Mouse (Mus musculus) G1E-ER4 (cell line): ENCODE results near the gene Bhlha15. TPM values are rescaled to one million over a fixed set of nuclear protein-coding genes. Genes with fewer than 3 reads are reported as not detected.

Source experiments
- GATA1 ChIP-seq: IDR thresholded peaks from one replicate; pipeline ENCODE4 v1.8.0; 2012; ENCODE audit warnings: low read length, inconsistent platforms
- polyA plus RNA-seq: library from polyadenylated mRNA; stranded (reverse); fragments of >175 nt; gene quantifications from 2 replicates; pipeline ENCODE4 v1.2.3, GENCODE M21; 2012

Bhlha15 gene
- polyA plus RNA-seq, 1 experiment: 0.55 TPM

DNA sequence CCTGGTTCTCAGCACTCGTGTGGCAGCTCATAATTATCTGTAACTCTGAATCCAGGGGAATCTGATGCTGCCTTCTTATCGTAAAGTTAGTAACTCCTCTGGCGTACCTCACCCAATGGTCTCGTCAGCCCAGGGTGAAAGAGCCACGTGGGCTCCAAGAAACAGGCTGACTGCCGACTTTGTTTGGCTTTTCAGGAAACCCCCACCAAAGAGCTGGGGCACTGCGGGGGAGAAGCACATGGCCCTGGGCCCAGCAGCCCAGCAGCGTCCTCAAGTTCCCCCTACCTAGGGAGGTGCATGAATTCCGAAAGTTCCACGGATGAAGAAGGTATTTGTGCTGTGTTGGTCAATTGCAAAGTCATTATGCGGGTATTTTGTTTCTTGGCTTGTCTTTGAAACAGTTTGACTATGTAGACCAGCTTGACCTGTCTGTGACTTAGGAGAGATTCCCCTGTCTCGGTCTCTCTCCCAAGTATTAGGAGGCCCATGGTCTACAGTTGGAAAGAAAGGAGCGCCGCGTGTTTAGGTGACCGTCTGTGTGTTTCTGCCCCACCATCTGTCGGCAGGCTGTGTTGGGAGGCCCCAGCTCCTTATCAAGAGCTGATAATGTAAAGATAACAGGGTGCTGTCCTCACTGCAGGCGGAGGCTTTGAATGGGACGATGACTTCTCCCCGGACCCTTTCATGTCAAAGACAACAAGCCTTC, 7.4 kb upstream of the Bhlha15 start:
- no peak for TF ChIP-seq GATA1

DNA sequence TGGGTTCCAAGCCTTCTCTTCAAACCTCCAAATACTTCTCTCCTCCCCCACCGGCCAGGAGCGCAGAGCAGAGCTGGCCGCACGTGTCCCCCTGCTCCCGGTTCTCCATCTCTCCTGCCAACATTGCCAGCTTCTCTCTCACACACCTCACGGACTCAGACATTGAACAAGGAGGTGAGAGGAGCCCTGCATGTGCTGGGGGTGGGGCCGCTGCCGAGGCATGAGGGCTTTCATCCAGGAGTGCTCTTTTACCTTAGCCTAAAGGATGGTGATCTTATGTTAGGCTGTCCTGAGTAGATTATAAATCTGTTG, 6.9 kb upstream of the Bhlha15 start:
- TF ChIP-seq GATA1: no peak

DNA sequence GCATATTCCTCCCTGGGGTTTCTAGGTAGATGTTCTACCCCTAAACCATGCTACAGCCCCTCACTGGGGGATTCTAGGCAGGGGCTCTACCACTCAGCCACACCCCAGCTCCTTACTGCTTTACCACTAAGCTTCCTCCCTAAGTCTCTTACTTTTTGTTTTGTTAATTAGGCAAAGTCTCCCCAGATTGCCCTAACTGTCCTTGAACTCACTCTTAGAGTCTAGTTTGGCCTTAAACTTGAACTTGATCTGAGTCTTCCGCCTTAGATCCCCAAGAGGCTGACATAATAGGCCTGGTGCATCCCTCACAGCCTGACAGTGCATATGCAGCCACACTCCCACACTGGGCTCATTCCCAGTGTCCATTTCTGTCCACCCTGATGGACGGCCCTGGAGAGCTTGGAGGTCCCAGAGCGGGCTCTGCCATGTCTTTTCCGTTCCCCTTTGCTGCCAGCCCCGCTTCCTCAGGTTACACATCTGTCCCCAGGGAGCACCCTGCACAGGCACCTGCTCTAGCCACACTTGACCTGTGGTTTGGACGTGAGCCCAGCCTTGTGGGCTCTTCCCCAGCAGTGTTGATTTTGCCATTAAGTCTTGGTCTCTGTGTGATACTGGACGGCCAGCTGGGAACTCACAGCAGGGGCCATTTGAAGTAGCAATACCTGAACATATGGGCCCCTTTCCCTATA, 6.3 kb upstream of the Bhlha15 start:
- no peak for TF ChIP-seq GATA1

DNA sequence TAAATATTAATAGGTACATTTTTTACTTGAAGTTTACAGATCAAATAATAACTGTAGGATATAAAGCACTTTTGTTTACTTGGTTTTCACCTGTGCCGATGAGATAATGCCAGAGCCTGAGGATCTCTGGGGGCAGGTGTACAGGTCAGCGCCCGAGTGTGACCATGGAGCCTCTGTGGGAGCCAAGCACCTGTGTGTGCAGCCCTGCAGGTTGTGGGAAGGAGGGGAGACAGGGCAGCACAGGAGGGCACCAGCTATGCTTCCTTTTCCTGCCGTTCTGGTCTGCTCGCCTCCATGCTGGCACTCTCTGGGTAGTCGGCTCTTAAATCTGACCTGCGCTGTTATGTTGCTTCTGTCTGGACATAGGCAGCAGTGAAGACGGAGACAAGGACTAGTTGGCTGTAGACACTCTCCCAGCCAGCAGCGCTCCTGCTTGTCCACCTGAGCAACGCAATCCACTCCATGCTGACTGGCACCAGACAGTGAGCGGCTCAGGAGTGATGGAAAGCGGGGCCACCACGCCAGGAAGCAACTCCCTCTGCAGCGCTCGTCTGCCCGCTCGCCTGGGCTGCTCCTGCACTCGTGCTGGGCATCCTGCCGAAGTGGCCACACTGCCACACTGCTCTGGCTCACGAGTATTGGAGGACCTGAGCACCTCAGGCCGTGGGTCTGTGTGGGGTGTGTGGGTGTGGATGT, 5.6 kb upstream of the Bhlha15 start:
- no peak for TF ChIP-seq GATA1

DNA sequence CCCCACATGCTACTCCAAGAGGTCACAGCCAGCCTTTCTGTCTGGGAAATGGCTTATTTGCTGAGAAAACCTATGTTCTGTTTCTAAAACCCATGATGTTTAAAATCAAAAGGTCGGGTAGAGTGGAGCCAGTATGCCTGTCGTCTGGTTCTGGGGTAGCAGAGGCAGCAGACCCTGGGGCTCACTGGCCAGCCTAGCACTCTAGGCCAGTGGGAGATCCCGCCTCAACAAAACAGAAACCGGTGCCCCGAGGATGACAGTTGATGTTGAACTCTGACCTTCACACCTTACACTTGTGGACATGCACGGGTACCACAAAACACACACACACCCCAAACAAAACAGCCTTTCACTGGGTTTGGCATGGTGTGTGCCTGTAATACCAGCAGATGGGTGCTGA, 1.7 kb upstream of the Bhlha15 start:
- no peak for TF ChIP-seq GATA1

DNA sequence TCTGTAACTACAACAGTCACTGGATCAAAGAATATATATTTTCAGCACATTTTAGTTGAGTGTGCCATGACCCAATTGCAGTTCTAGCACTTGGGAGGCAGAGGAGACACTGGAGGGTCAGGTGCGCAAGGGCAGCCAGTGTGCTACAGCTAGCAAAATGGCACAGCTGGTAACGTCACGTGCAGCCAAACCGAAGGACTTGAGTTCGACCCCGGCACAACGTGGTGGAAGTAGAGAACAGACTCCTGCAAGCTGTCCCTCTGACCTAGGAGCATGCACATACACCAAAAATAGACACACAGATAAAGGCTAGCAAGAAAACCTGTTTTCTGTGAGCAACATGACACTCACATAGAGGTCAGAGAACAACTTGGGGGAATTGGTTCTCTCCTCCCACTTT, 759 bp upstream of the Bhlha15 start:
- TF ChIP-seq GATA1: no peak

DNA sequence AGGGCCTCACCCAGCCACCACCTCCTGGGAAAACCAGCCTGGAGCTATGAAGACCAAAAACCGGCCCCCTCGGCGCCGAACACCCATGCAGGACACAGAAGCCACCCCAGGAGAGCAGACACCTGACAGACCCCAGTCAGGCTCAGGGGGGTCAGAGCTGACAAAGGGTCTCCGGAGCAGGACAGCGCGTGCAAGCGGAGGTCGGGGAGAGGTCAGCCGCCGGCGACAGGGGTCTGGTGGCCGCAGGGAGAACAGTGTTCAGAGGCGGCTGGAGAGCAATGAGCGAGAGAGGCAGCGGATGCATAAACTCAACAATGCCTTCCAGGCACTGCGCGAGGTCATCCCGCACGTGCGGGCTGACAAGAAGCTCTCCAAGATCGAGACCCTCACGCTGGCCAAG, 940 bp downstream of the Bhlha15 start:
- no peak for TF ChIP-seq GATA1

DNA sequence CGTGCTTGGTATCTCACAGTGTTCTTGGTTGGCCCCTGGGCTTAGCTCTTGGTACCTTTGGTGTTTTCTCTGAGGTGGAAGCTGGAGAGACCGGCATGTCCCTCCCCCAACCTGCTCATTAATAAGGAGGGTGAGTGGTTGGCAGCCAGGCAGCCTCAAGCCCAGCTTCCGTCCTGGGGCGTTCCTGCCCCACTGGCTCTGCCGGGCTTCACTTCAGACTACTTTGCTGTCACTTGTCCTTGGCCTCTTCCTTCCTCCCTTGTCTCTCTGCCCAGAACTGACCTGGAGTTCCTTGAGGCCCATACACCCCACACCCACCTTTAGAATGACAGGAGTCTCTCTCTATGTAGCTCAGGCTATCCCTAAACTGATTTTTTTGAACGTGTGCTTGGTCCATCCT, 2.6 kb downstream of the Bhlha15 start:
- no peak for TF ChIP-seq GATA1

DNA sequence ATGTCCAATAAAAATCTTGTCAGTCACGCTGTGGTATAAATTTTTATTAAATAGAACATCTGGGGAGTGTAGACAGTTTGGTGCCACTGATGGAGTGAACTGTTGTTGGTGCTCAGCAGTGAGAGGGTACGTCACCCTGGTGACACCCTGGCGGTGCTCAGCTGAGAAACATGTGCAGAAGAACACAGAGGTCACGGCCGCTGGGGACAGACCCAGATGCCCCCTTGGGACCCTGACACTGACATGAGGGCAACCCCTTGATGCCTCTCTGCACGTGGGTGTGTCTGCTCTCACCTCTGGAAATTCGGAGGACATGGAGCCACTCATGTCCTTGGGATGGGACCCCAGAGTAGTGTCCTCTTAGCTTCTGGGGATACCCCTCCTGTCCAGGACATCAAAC, 4.3 kb downstream of the Bhlha15 start:
- no peak for TF ChIP-seq GATA1

DNA sequence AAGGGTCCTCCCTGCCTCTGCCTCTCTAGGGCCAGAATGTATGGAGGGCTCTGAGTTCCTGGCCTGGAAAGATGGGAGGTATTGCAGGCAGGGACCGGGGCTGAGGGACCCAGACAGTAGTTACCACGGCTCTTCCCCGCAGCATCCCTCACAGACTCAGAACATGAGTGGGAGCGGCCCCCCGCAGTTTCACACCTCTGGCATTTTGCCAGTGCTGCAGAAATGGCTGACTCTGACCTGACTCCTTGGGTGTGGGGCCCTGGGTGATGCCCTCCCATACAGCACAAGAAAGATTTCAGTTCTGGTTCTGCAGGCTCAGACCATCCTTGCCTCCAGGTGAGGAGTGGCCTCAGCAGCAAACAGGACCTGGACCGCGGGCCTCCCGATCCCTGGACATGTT, 5.5 kb downstream of the Bhlha15 start:
- TF ChIP-seq GATA1: no peak

DNA sequence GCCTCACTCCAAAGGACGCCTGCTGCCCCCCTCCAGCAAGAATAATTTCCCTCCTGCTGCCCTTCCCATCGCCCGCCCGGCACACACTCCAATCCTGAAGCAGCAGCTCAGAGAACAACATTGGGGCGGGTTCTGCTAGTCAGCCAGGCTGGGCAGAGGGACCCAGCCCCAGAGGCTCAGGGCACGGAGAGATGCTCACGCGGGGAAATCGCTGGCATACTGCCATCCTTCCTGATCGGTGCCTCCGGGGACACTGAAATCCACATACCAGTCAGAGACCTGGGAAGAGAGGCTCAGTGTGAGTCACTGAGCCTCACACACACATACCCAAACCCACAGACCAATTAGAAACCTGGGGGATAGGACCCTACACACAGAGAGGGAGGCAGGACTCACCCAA, 10.5 kb downstream of the Bhlha15 start:
- no peak for TF ChIP-seq GATA1

DNA sequence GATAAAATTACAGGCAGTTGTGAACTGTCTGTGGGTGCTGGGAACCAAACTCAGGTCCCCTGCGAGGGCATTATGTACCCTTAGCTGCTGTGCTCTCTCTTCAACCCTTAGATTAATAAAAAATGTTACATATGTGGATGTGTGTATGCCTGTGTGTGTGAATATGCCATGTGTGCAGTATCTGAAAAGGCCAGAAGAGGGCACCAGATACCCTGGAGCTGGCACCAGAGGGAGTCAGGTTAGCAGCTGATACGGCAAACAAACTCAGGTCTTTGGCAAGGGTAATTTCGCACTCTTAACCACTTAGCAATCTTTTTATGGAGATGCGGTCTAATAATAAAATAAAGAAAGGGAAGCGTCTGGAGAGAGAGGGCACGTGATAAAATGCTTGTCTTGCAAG, 12.3 kb downstream of the Bhlha15 start:
- no peak for TF ChIP-seq GATA1

DNA sequence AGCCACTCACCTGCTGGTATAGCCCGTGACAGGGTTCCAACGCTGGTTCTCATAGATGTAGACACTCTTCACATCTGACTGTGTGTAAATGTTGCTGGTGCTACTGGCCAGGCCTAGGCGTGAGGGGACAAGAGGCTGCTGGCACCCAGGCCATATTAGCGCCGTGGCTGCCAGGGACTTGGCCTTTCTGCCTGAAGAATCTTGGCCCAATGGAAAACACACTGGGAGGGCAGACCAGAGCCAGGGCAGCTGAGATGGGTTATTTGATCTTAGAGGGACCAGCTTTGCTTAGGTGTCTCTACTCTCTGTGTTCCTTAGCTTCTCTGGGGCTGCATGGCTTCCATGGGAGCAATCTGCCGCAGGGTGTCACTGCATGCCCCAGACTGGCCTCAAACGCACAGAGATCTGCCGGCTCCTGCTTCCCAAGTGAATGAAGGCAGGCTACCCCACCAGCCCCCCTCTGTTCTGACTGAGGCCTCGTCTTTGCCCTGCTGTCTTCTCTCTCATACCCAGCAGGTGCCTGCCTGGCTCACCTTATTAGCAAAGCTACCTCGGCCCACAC, 13.4 kb downstream of the Bhlha15 start:
- TF ChIP-seq GATA1: no peak

DNA sequence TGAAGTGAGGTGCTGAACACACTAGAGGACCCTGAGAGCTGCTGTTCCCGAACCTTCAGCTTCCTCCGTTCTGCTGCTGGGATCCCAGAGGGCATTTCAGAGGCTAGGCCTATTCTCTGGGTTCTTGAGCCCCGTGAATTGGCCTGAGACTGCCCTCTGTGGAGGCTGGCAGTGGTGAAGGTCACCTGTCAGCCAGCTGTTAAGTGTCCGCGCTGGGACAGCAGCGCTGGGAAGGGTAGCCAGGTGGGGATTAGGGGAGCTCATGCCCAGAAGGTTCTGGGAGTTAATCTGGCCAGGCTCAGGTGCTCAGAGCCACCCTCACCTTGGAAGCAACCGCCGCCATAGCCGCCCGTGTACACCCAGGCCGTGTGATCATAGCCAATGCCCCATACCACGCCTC, 14.2 kb downstream of the Bhlha15 start:
- TF ChIP-seq GATA1: no peak

DNA sequence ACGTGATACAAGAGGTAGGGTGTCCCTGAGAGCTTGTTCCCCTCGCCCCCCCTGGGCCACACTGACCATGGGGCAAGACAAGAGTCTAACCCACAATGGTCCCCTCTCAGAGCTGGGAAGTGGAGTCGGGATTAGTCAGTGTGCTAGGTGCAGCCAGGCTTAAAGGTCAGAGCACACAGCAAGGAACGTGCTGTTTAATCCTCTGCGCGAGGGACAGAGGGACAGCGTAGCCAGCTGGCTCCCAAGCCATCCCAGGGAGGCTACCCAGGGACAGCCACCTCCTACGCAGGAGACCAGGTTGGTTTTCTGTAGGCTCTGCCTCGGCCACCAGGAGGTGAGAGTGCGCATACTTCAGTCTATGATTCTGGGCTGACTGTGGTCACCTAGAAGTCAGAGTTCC, 14.8 kb downstream of the Bhlha15 start:
- no peak for TF ChIP-seq GATA1

DNA sequence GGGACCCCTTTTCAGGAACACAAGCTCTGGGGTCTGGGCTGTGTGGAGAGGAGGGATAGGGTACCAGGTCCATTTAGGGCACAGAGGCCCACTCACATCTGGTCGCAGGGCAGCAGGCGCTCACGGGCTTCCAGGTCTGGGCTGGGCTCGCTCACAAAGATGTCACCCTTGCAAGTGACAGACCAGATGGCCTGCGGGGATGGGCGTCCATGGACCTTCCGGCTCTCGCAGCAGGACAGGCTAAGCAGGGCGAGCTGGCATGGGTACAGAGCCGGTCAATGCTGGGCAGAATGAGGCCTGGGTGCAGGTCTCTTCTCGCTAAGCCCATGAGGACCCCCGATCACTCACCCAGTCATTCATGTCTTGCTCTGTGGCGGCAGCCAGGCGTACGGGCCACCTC, 16.0 kb downstream of the Bhlha15 start:
- TF ChIP-seq GATA1: no peak

DNA sequence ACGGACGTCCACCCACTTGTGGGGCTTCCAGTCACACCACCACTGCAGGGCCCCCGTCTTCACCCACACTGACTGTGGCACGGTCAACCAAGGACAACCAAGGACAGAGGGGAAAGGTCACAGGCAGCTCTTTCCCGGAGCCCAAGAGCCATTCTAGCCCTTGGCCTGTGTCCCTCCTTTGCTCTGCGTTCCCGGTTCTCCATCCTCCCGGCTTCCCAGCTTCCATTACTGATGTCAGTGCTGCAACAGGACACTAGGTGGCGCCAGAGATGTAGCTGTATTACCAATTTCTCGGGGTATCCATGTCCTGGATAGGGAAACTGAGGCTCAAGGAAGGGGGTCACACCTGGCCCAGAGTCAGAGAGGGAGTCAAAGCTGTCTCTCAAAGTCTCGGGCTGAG, 17.4 kb downstream of the Bhlha15 start:
- no peak for TF ChIP-seq GATA1

DNA sequence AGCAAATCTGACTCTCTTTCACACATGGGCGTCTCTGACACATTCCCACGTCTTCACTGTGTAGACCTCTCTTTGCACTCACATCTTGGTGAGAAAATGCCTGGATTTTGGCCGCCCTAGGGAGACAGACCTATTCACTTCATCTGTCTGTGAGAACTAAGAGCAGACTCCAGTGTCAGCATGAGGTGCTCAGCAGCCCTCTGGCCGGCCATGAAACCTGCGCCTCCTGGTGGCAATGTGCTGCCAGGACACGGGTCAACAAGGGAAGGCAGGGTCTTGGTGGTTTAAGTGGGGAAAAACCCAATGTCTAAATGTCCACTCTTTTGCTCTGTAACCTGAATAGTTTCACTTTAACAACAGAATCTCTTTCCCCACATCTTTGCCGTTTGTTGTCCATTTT, 24.4 kb downstream of the Bhlha15 start:
- no peak for TF ChIP-seq GATA1
